Mouse (Mus musculus) kidney, postnatal 14 days (tissue): ENCODE data around the gene Bach1.
"Not testable (repeated sequence)": the region's sequence is repeated elsewhere in the genome, so short reads cannot be mapped to it uniquely, and the experiment has no call there.

ENCODE experiments used
- DNase-seq: peaks from one replicate; pipeline ENCODE4 v3.0.0; 2022; ENCODE audit warnings: mixed read lengths

Bach1 gene

DNA sequence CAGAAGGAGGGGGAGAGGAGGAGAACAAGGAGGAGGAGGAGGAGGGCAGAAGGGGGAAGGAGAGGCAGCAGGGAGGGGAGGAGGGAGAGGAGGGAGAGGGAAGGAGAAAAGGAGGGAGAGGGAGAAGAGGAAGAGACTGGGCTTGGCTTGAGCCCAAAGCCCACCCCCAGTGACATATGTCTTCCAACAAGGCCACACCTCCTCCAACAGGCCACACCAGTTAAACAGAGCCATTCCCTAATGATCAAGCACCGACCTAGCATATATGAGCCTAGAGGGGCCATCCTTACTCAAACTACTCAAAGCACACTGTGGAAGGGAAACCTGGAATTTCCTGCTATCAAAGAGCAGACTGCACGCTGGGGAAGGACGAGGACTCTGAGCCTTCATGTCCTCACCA lies 16.9 kb upstream of the Bach1 start:
- DNase-seq, result no peak

- DNase-seq, result no peak
Measured at GRCm38 (mm10) chr16:87686458-87686857, 12.3 kb upstream of the Bach1 start.

DNA sequence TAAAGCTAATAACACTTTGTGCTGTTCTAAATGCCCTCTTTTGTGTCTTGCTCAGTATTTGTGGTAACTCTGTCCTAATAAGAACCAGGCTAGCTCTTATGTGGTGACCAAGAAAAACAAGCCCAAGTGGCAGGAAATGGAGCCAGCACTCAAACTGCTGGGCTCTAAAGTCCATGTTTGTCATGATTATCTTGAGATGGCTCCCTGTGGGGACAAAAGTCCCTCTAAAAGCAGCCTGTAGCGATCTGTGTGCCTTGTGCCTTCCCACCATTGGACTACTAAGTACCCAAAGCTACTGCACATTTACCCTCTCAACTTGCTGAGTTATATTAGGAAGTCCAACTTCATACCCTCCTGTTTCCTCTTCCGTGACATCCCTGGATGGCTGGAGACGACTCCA lies 11.4 kb upstream of the Bach1 start:
- no peak for DNase-seq

- not testable (repeated sequence) for DNase-seq
Measured at GRCm38 (mm10) chr16:87688328-87688727, 10.4 kb upstream of the Bach1 start.

DNA sequence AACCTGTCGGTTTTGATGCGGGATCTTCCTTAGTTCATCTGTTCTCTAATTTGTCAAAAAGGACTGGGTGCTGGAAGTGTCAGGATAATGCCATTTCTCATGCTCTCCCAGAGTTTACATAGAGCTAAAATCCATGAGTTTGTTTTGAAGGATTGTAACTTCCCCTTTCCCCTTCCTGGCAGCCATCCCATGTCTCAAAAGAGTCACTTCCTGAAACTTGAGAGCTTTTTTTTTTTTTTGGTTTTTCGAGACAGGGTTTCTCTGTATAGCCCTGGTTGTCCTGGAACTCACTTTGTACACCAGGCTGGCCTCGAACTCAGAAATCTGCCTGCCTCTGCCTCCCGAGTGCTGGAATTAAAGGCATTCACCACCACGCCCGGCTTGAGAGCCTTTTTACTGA lies 9.9 kb upstream of the Bach1 start:
- peak; percentile 34 for DNase-seq

GRCm38 (mm10) chr16:87689225-87689624 lies 9.5 kb upstream of the Bach1 start:
- no peak for DNase-seq

- no peak for DNase-seq
Measured at GRCm38 (mm10) chr16:87690506-87690905, 8.2 kb upstream of the Bach1 start.

GRCm38 (mm10) chr16:87691102-87691501 lies 7.6 kb upstream of the Bach1 start:
- DNase-seq, result no peak

DNA sequence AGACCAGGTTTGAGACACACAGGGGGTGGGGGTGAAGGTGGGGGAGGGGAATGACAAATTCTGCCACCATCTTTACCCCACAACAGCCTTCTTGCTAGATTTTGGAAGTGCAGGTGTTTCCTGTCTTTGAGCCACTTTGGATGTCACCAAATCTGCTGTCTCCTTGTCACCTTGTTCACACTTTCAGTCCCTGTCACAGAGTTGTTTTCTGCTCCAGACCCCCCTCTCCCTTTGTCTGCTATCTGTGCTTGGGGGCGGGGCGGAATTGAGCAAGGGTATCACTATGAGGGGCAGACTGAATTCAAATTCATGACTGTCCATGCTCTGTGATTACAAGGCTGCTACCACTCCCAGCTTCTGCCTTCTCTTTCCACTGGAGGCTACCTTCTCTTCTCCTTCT lies 6.2 kb upstream of the Bach1 start:
- DNase-seq, result no peak

- no peak for DNase-seq
Measured at GRCm38 (mm10) chr16:87697707-87698365, 909 bp upstream of the Bach1 start.

GRCm38 (mm10) chr16:87699306-87699692 lies 554 bp downstream of the Bach1 start:
- no peak for DNase-seq

- peak; percentile 47 for DNase-seq
Measured at GRCm38 (mm10) chr16:87699693-87700394, 1.1 kb downstream of the Bach1 start.

- DNase-seq, result no peak
Measured at GRCm38 (mm10) chr16:87700395-87700765, 1.6 kb downstream of the Bach1 start.

DNA sequence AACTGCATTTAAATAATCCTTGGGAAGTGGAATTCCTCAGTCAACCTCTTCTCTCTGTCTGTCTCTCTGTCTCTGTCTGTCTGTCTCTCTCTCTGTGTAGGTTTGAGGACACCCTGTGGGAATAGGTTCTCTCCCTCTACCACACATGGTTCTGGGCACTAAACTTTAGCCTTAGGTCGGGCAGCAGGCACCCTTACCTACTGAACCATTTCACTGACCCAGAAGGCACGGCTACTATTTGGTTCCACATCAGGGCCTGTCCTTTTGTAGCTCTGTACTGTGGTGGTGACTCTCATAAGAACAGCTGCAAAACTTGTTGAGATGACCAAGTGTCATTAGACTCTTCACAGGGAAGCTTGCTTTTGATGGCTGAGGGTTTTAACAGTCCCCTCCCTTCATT lies 3.1 kb downstream of the Bach1 start:
- DNase-seq, result peak; percentile 47

DNA sequence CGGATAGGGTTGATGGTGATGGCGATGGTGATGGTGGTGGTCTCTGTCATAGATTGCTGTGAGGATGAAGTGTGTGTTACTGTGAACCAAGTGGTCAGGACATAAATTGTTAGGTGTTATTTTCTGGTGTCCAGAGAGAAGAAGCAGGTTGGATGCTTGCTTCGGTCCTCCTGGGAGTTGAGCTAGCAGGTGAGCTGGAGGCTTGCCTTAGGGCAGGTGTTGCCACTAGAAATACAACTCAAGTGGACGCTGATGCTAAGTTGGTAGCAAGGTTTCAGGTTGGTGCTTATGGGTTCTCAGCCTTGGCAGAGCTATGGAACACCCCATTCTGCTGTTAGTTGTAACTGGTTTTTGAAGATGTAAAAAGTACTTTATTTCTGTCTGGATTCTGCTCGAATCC lies 4.1 kb downstream of the Bach1 start:
- no peak for DNase-seq

DNA sequence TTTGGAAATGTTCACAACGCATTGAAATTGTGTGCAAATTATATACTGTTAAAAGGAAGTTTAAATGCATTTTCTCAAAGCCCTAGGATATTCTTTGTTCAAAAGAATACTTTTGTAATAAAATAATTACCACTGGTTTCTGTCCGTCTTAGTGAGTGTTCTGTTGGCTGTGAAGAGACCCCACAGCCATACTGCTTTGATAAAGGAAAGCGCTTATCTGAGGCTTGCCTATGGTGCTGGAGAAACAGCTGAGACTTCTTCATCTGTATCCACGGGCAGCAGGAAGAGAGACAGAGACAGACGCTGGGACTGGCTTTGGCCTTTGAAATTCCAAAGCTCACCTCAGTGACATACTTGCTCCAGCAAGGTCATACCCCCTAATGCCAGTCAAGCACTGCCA lies 5.5 kb downstream of the Bach1 start:
- no peak for DNase-seq

DNA sequence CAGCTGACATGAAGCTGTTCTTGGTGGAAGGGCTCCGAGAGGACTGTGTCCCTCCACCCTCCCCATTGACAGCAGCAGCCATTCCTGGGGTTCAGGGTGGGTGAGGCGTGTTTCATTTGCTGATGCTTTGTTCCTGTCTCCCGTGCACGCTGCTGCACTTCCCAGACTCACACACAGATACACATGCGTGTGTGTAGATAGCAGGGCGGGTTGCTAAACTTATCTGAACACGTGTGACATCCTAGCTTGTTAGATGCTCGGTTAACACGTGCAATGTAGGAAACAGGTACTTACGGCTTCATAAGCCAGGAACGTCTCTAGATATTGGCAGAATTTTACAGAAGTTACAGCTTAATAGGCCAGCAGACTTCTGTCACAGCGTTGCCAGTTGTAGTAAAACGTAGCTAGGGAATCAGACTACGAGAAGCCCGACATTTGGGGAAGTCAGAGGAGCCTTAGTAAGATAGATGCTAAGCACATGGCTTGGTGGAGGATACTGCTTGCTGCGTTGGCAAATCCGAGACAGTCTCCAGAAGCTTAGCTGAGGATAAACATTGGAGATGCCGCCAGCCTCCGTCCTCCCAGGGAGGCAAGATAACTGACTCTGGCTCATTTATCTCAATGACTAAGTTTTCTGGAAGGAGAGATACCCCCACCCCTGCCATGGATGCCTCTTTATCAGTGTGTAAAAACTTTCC lies 7.3 kb downstream of the Bach1 start:
- DNase-seq, result no peak

GRCm38 (mm10) chr16:87707335-87707734 lies 8.6 kb downstream of the Bach1 start:
- no peak for DNase-seq

GRCm38 (mm10) chr16:87708570-87708969 lies 9.8 kb downstream of the Bach1 start:
- DNase-seq, result no peak

- DNase-seq, result no peak
Measured at GRCm38 (mm10) chr16:87709144-87709543, 10.4 kb downstream of the Bach1 start.

GRCm38 (mm10) chr16:87709971-87710370 lies 11.2 kb downstream of the Bach1 start:
- DNase-seq, result no peak

- no peak for DNase-seq
Measured at GRCm38 (mm10) chr16:87711961-87712360, 13.2 kb downstream of the Bach1 start.

- peak; percentile 65 for DNase-seq
Measured at GRCm38 (mm10) chr16:87712986-87713693, 14.4 kb downstream of the Bach1 start.

- DNase-seq, result no peak
Measured at GRCm38 (mm10) chr16:87714550-87714949, 15.8 kb downstream of the Bach1 start.
